Mouse (Mus musculus): ENCODE data around the gene Hivep1. TPM values are rescaled to one million over a fixed set of nuclear protein-coding genes. Genes with fewer than 3 reads are reported as not detected.
A peak's percentile ranks its signal among the peaks of the same experiment; 100 is the strongest.

Hivep1 gene
- 23.3 and 23.5 TPM in 2 replicates for polyA plus RNA-seq (2012; rRNA removed)

- Histone ChIP-seq H3K27ac (ENCODE audit: insufficient read depth, low read length) (peak within 1 kb of the TSS; percentile 37; the same call in 1 of the 2 replicates), H3K27me3 (ENCODE audit: control insufficient read depth, insufficient read depth, low read length) (no peaks in the 10 kb centered on the region), H3K4me1 (ENCODE audit: control insufficient read depth, insufficient read depth, low read length) (no peaks in the 10 kb centered on the region), H3K4me3 (replicated peaks; ENCODE audit: insufficient read depth, low read depth, low read length) (peak within 1 kb of the TSS; percentile 67)
- no peak for TF ChIP-seq POLR2A (IDR thresholded peaks at IDR 0.05; ENCODE audit: borderline replicate concordance, insufficient read depth, low read length)
- TF ChIP-seq CTCF (IDR thresholded peaks at IDR 0.05; ENCODE audit: borderline replicate concordance, insufficient read depth, low read depth, low read length): no peak
- 1% methylated on average over 87 of the region's 100 CpGs for WGBS
- DNase-seq: peak; percentile 70 to 75
These were observed at the start of gene Hivep1 for GRCm38 (mm10) chr13:42051961-42052695. Hivep1 (plus strand) TSS chr13:42052021.

- 55% methylated on average over 10 of the region's 10 CpGs for WGBS
- Histone ChIP-seq H3K27ac (ENCODE audit: insufficient read depth, low read length) (no peak overlapping the region), H3K4me3 (replicated peaks; ENCODE audit: insufficient read depth, low read depth, low read length) (no peak overlapping the region), H3K27me3 (ENCODE audit: control insufficient read depth, insufficient read depth, low read length) (no peaks in the 10 kb centered on the region), H3K4me1 (ENCODE audit: control insufficient read depth, insufficient read depth, low read length) (no peaks in the 10 kb centered on the region)
- DNase-seq: no peak
- TF ChIP-seq POLR2A (IDR thresholded peaks at IDR 0.05; ENCODE audit: borderline replicate concordance, insufficient read depth, low read length): no peak
- TF ChIP-seq CTCF (IDR thresholded peaks at IDR 0.05; ENCODE audit: borderline replicate concordance, insufficient read depth, low read depth, low read length): no peak
These were observed 36.3 kb upstream of the Hivep1 start for GRCm38 (mm10) chr13:42015484-42016045.

GRCm38 (mm10) chr13:42016218-42016617 is 35.6 kb upstream of the Hivep1 start:
- no peak for TF ChIP-seq POLR2A (IDR thresholded peaks at IDR 0.05; ENCODE audit: borderline replicate concordance, insufficient read depth, low read length)
- TF ChIP-seq CTCF (IDR thresholded peaks at IDR 0.05; ENCODE audit: borderline replicate concordance, insufficient read depth, low read depth, low read length): no peak
- no peaks in the 10 kb centered on the region for H3K27me3 ChIP-seq (ENCODE audit: control insufficient read depth, insufficient read depth, low read length)
- no peak for DNase-seq
- no peaks in the 10 kb centered on the region for H3K4me1 ChIP-seq (ENCODE audit: control insufficient read depth, insufficient read depth, low read length)
- H3K27ac ChIP-seq (ENCODE audit: insufficient read depth, low read length): no peak overlapping the region
- H3K4me3 ChIP-seq (replicated peaks; ENCODE audit: insufficient read depth, low read depth, low read length): no peak overlapping the region
- WGBS: 16% methylated on average over 5 of the region's 5 CpGs

GRCm38 (mm10) chr13:42018356-42018755 is 33.5 kb upstream of the Hivep1 start:
- DNase-seq: no peak
- Histone ChIP-seq H3K27ac (ENCODE audit: insufficient read depth, low read length) (no peak overlapping the region), H3K4me3 (replicated peaks; ENCODE audit: insufficient read depth, low read depth, low read length) (no peak overlapping the region), H3K27me3 (ENCODE audit: control insufficient read depth, insufficient read depth, low read length) (no peaks in the 10 kb centered on the region), H3K4me1 (ENCODE audit: control insufficient read depth, insufficient read depth, low read length) (no peaks in the 10 kb centered on the region)
- no peak for TF ChIP-seq CTCF (IDR thresholded peaks at IDR 0.05; ENCODE audit: borderline replicate concordance, insufficient read depth, low read depth, low read length)
- no peak for TF ChIP-seq POLR2A (IDR thresholded peaks at IDR 0.05; ENCODE audit: borderline replicate concordance, insufficient read depth, low read length)
- WGBS: 83% methylated on average over 2 of the region's 2 CpGs

GRCm38 (mm10) chr13:42041203-42041602 is 10.6 kb upstream of the Hivep1 start:
- TF ChIP-seq POLR2A (IDR thresholded peaks at IDR 0.05; ENCODE audit: borderline replicate concordance, insufficient read depth, low read length) (no peak), CTCF (IDR thresholded peaks at IDR 0.05; ENCODE audit: borderline replicate concordance, insufficient read depth, low read depth, low read length) (no peak)
- no peak overlapping the region for H3K27ac ChIP-seq (ENCODE audit: insufficient read depth, low read length)
- H3K27me3 ChIP-seq (ENCODE audit: control insufficient read depth, insufficient read depth, low read length): no peaks in the 10 kb centered on the region
- no peak overlapping the region for H3K4me3 ChIP-seq (replicated peaks; ENCODE audit: insufficient read depth, low read depth, low read length)
- 44% methylated on average over 2 of the region's 2 CpGs for WGBS
- DNase-seq: no peak
- no peaks in the 10 kb centered on the region for H3K4me1 ChIP-seq (ENCODE audit: control insufficient read depth, insufficient read depth, low read length)

- Histone ChIP-seq H3K4me1 (ENCODE audit: control insufficient read depth, insufficient read depth, low read length) (no peaks in the 10 kb centered on the region), H3K4me3 (replicated peaks; ENCODE audit: insufficient read depth, low read depth, low read length) (no peak overlapping the region), H3K27me3 (ENCODE audit: control insufficient read depth, insufficient read depth, low read length) (no peaks in the 10 kb centered on the region), H3K27ac (ENCODE audit: insufficient read depth, low read length) (no peak overlapping the region)
- DNase-seq: no peak
- 68% methylated on average over 7 of the region's 7 CpGs for WGBS
- TF ChIP-seq POLR2A (IDR thresholded peaks at IDR 0.05; ENCODE audit: borderline replicate concordance, insufficient read depth, low read length): no peak
- TF ChIP-seq CTCF (IDR thresholded peaks at IDR 0.05; ENCODE audit: borderline replicate concordance, insufficient read depth, low read depth, low read length): no peak
These were observed 8.4 kb upstream of the Hivep1 start for GRCm38 (mm10) chr13:42043431-42043830.

GRCm38 (mm10) chr13:42048991-42049773 is 2.6 kb upstream of the Hivep1 start:
- Histone ChIP-seq H3K27me3 (ENCODE audit: control insufficient read depth, insufficient read depth, low read length) (no peaks in the 10 kb centered on the region), H3K4me3 (replicated peaks; ENCODE audit: insufficient read depth, low read depth, low read length) (peak overlapping the region; percentile 76), H3K4me1 (ENCODE audit: control insufficient read depth, insufficient read depth, low read length) (no peaks in the 10 kb centered on the region), H3K27ac (ENCODE audit: insufficient read depth, low read length) (0 out of 2 replicates have a peak overlapping the region, but pooled peaks have one; percentile 42)
- TF ChIP-seq CTCF (IDR thresholded peaks at IDR 0.05; ENCODE audit: borderline replicate concordance, insufficient read depth, low read depth, low read length) (no peak), POLR2A (IDR thresholded peaks at IDR 0.05; ENCODE audit: borderline replicate concordance, insufficient read depth, low read length) (no peak)
- peak; percentile 67 to 70 for DNase-seq
- 2% methylated on average over 48 of the region's 48 CpGs for WGBS

Measured in cerebellum, adult 2 months (tissue).